Mouse (Mus musculus): ENCODE results near the gene C87977.
"Not testable (repeated sequence)": the region's sequence is repeated elsewhere in the genome, so short reads cannot be mapped to it uniquely, and the experiment has no call there.

C87977 gene

GRCm38 (mm10) chr4:144213218-144213617, at the start of gene C87977:
Gene C87977, minus strand, starts transcription at chr4:144213318.
- DNase-seq (ENCODE audit: extremely low spot score) = not testable (repeated sequence)

- DNase-seq (ENCODE audit: extremely low spot score) = not testable (repeated sequence)
These were observed 41.6 kb upstream of the C87977 start for GRCm38 (mm10) chr4:144254768-144255167.

GRCm38 (mm10) chr4:144190419-144190818, 22.7 kb downstream of the C87977 start, which contains the start of gene Oog2:
Gene Oog2, plus strand, starts transcription at chr4:144190719.
- DNase-seq (ENCODE audit: extremely low spot score) = no peak

GRCm38 (mm10) chr4:144162563-144162962, 50.6 kb downstream of the C87977 start, which contains the start of gene Oog3:
Gene Oog3, minus strand, starts transcription at chr4:144162663.
- no peak for DNase-seq (ENCODE audit: extremely low spot score)

Data from embryo, embryonic 9.5 days (tissue).